Mouse (Mus musculus) hindbrain, embryonic 12.5 days (tissue): Measurements from ENCODE around the gene Fstl3. TPM values are rescaled to one million over a fixed set of nuclear protein-coding genes. Genes with fewer than 3 reads are reported as not detected.
"Not testable (repeated sequence)": the region's sequence is repeated elsewhere in the genome, so short reads cannot be mapped to it uniquely, and the experiment has no call there.

ENCODE experiments used
- ATAC-seq: fragments of 200-750 bp; cut with Nextera tagmentation; 2 replicates; pipeline ENCODE4 v1.8.0; 2017; ENCODE audit warnings: moderate TSS enrichment; ENCODE audit not compliant: low FRiP score
- H3K27ac ChIP-seq: fragments of 300-500 bp; sonication (generic); 2 replicates; pipeline ENCODE4 v1.5.1; 2016; ENCODE audit warnings: mild to moderate bottlenecking
- H3K27me3 ChIP-seq: fragments of 300-500 bp; sonication (generic); 2 replicates; pipeline ENCODE4 v1.6.1; 2016; ENCODE audit warnings: mild to moderate bottlenecking
- H3K36me3 ChIP-seq: fragments of 300-500 bp; sonication (generic); 2 replicates; pipeline ENCODE4 v1.6.1; 2016; ENCODE audit warnings: mild to moderate bottlenecking
- H3K4me1 ChIP-seq: fragments of 300-500 bp; sonication (generic); 2 replicates; pipeline ENCODE4 v1.6.1; 2016
- H3K4me2 ChIP-seq: fragments of 300-500 bp; sonication (generic); replicated peaks from 2 replicates; pipeline ENCODE4 v1.6.1; 2016; ENCODE audit warnings: mild to moderate bottlenecking
- H3K4me3 ChIP-seq: fragments of 300-500 bp; sonication (generic); 2 replicates; pipeline ENCODE4 v1.5.1; 2016; ENCODE audit warnings: mild to moderate bottlenecking
- H3K9ac ChIP-seq: fragments of 300-500 bp; sonication (generic); 2 replicates; pipeline ENCODE4 v1.6.1; 2016; ENCODE audit warnings: mild to moderate bottlenecking, moderate library complexity
- H3K9me3 ChIP-seq: fragments of 300-500 bp; sonication (generic); replicated peaks from 2 replicates; pipeline ENCODE4 v1.6.1; 2016; ENCODE audit warnings: mild to moderate bottlenecking
- WGBS: fragments of 180-500 bp; shearing (Covaris S2); methylation state at CpG from one replicate; pipeline ENCODE4 v1.1.7; 2016; 5-methylcytosine and 5-hydroxymethylcytosine counted together
- polyA plus RNA-seq: library from polyadenylated mRNA; unstranded; fragments of >200 nt; fragmentation: Nextera tagmentation; extraction: Ambion mirVana; gene quantifications from 2 replicates; pipeline ENCODE4 v1.2.1, GENCODE M21; 2016

Fstl3 gene
- polyA plus RNA-seq, 1 experiment from 2014 or later, result 2.3 TPM

DNA sequence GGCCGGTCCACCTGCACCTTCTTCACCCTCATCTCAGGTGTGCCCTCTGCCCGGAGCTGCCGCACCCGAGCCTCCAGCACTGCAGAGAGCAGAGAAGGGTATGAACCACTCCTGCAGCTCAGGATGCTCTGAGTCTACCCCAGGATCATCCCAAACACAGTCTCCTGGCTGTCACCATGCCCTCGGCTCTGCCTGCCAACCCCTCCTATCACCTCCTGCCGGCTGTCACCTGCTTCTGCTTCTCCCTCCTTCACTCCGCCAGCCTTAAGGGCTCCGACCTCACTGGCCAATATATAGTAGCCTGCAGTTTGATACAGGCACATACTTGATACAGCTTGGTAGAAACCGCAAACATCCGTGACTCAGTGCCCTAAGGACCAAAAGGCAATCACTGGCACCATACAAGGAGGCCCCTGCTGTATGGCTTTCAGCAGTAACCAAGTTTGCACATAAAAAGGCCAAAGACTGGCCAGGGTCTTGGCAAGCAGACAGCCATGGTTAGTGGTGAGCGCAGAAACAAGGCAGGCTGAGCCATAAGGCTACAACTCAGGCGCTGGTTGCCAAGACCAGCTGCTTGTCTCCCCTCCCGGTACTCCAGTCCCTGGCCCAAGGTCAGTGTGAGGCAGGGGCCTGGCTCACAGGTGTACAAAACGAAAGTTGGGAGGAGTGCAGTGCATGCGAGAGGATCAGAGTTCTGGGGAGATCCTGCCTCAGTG, 33.3 kb upstream of the Fstl3 start:
- no peaks in the 10 kb centered on the region for H3K27me3 ChIP-seq
- H3K9me3 ChIP-seq, result peaks cover 23% of the 10 kb centered on the region
- ATAC-seq, result no peak
- H3K4me2 ChIP-seq, result no peak overlapping the region
- 92% methylated on average over 15 of the region's 15 CpGs for WGBS
- no peak overlapping the region for H3K4me3 ChIP-seq
- H3K9ac ChIP-seq, result peak overlapping the region; percentile 19; the same call in 1 of the 2 replicates
- peaks cover 11% of the 10 kb centered on the region for H3K4me1 ChIP-seq
- peaks cover 57% of the 10 kb centered on the region for H3K36me3 ChIP-seq
- H3K27ac ChIP-seq, result no peak overlapping the region

DNA sequence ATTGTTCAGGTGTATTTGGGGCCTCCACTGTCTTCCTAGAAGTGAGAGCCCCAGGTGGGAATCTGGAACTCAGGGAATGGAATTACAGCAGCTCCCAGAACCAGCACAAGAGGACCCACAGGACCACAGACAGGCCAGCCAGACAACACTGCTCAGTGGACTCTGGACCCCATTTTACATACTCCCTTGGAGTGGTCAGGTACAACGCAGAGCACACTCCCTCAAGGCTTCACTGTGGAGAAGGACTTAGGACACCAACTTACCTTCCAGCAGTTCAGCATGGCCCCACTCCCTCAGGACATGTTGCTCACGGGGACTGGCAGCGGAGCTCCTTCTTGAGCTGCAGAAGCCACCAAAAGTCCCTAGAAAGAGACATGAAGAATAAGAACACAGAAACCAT, 31.7 kb upstream of the Fstl3 start:
- no peak for ATAC-seq
- Histone ChIP-seq H3K4me1 (peaks cover 11% of the 10 kb centered on the region), H3K27me3 (no peaks in the 10 kb centered on the region), H3K9ac (no peak overlapping the region), H3K4me2 (peak overlapping the region; percentile 67), H3K4me3 (no peak overlapping the region), H3K9me3 (peaks cover 7% of the 10 kb centered on the region), H3K27ac (no peak overlapping the region), H3K36me3 (peaks cover 41% of the 10 kb centered on the region)
- WGBS, result 92% methylated on average over 3 of the region's 3 CpGs

DNA sequence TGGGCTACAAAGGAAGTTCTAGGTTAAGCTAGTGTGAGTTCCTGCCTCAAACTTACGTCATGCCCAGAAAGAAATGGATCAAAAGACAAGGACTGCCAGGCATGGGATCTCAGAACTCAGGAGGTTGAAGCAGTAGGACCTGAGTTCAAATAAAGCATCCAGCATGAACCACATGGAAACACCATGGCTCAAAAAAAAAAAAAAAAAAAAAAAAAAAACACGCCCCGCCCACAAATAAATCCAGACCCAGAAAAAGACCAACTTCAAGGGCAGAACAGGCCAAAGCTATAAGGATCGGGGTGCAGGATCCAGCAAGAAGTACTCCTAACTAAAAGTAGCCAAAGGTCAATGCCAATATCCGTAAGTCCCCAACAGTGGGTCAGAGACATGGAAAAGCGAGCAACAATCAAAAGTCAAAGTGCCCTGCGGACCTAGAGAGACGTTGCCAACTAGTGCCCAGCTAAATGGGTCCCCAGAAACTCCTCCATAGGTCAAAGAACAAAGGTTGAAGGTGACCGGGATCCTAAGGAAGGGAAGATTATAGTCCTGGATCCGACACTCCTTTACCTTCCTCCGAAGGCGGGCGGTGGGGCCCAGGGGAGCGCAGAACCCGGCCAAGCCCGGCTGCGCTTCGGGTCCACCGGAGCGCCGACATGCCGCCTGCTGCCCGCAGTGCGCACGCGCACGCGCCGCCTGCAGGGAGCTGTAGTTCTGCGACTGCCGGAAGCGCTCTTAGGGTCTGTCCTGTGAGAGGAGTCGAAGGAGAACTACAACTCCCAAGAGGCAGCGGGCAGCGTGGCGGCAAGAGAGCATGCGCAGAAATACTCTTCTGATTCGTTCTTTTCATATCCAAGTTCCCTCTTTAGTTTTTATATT, 30.9 kb upstream of the Fstl3 start, which contains the start of gene Polrmt:
Gene Polrmt, minus strand, starts transcription at position 684 of the 876 bp plus-strand sequence.
- Histone ChIP-seq H3K4me2 (peak within 1 kb of the TSS; percentile 67), H3K9me3 (no peaks in the 10 kb centered on the region), H3K4me3 (peak within 1 kb of the TSS; percentile 56), H3K27ac (peak within 1 kb of the TSS; percentile 12; the same call in 1 of the 2 replicates), H3K27me3 (no peaks in the 10 kb centered on the region), H3K9ac (peak within 1 kb of the TSS; percentile 61), H3K4me1 (peaks cover 11% of the 10 kb centered on the region), H3K36me3 (peaks cover 34% of the 10 kb centered on the region)
- peak; percentile 96 for ATAC-seq
- 3% methylated on average over 38 of the region's 38 CpGs for WGBS

DNA sequence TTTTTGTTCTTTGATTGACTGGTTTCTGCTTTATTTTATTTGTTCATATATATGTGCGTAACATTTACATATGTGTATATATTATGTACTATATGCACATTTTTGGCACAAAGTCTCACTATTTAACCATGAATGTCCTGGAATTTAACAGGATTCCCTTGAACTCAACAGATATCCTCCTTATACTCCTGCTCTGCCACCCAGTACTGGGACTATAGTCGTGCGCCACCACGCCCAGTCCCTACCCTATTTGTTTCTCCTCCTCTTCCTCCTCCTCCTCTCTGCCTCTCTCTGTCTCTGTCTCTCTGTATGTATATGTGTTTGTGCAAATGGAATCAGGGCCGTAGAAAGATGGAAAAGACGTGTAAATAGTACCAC, 30.3 kb upstream of the Fstl3 start:
- 26% methylated on average over 6 of the region's 6 CpGs for WGBS
- Histone ChIP-seq H3K9ac (peak overlapping the region; percentile 39; the same call in 1 of the 2 replicates), H3K4me2 (peak overlapping the region; percentile 67), H3K36me3 (peaks cover 27% of the 10 kb centered on the region), H3K27ac (no peak overlapping the region), H3K9me3 (no peaks in the 10 kb centered on the region), H3K4me3 (peak overlapping the region; percentile 4; the same call in 1 of the 2 replicates), H3K4me1 (peaks cover 11% of the 10 kb centered on the region), H3K27me3 (no peaks in the 10 kb centered on the region)
- ATAC-seq, result peak; percentile 55

DNA sequence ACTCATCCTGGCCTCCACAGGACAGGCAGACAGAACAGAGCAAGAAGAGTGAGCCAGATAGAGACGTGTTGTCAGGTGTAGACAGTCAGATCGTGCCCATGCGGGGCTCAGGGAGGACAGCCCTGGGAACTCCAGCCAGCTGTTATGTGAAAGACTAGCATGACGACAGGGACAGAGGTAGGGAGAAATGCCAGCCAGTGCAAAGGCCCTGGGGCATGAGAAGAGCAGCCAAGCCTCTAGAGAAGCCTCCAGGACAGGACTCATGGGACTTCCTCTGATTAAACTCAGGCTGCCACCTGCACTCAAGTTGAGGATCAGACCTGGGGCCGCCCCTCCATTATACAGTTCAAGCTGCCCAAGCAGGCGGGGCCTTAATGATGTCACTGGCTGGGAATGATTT, 28.6 kb upstream of the Fstl3 start:
- H3K4me2 ChIP-seq, result no peak overlapping the region
- H3K9me3 ChIP-seq, result no peaks in the 10 kb centered on the region
- 78% methylated on average over 6 of the region's 6 CpGs for WGBS
- H3K4me1 ChIP-seq, result peaks cover 11% of the 10 kb centered on the region
- peaks cover 11% of the 10 kb centered on the region; the same call in 1 of the 2 replicates for H3K36me3 ChIP-seq
- no peak overlapping the region for H3K9ac ChIP-seq
- no peak for ATAC-seq
- no peak overlapping the region for H3K27ac ChIP-seq
- H3K4me3 ChIP-seq, result no peak overlapping the region
- H3K27me3 ChIP-seq, result no peaks in the 10 kb centered on the region

DNA sequence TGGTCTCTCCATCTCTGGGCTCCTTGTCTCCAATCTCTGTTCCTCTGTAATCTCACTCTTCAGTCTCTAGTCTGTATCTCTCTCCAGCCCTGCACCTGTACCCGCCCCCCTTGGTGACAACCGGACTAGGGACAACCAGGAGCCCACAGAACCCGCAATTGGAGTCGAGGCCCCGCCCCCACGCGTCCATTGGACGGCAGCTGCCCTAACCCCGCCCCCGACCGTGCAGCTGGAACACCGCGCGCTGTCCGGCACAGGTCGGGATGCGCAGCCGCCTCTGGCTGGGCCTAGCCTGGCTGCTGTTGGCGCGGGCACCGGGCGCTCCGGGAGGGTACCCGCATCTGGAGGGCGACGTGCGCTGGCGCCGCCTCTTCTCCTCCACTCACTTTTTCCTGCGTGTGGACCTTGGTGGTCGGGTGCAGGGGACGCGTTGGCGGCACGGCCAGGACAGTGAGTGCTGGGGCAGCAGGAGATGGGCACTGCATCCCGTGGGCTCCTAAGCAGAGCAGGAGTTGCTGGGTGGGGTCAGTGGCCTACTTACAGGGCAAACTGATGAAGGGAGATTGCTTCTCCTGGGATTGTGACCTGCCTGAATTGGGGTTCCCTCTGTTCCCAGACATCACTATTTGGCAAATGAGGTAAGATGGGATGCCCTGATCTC, 22.1 kb upstream of the Fstl3 start, which contains the start of gene Fgf22:
Gene Fgf22, plus strand, starts transcription at position 221 of the 661 bp plus-strand sequence.
- ATAC-seq, result peak; percentile 85
- peak within 1 kb of the TSS; percentile 63 for H3K4me2 ChIP-seq
- peak within 1 kb of the TSS; percentile 36 for H3K4me3 ChIP-seq
- no peaks in the 10 kb centered on the region for H3K27me3 ChIP-seq
- H3K36me3 ChIP-seq, result peaks cover 37% of the 10 kb centered on the region
- no peaks in the 10 kb centered on the region for H3K9me3 ChIP-seq
- peak within 1 kb of the TSS; percentile 44 for H3K9ac ChIP-seq
- H3K4me1 ChIP-seq, result peaks cover 7% of the 10 kb centered on the region
- under 1% methylated on average over 36 of the region's 36 CpGs for WGBS
- no peak within 1 kb of the TSS for H3K27ac ChIP-seq

DNA sequence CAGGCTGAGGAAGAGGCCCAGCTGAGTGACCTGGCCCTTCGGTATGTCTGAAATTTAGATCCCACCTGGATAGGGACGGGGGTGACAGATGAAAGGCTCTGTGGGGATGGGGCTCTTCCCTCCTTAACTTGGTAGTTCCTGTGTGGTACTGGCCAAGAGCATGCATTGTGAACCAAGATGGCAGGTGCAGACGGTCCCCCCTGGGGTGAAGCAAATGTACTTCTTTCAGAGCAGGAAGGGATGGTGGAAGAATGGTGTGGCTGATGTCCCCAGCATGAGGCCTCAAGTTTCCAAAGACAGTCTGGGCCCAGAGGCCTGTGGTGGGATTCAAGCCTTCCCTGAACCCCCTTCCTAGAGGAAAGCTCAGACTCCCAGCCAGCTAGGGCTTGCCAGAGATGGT, 21.2 kb upstream of the Fstl3 start:
- no peak overlapping the region for H3K4me2 ChIP-seq
- ATAC-seq, result no peak
- WGBS, result 64% methylated on average over 3 of the region's 3 CpGs
- H3K9me3 ChIP-seq, result no peaks in the 10 kb centered on the region
- H3K36me3 ChIP-seq, result peaks cover 45% of the 10 kb centered on the region
- no peak overlapping the region for H3K27ac ChIP-seq
- peaks cover 7% of the 10 kb centered on the region for H3K4me1 ChIP-seq
- no peaks in the 10 kb centered on the region for H3K27me3 ChIP-seq
- H3K4me3 ChIP-seq, result no peak overlapping the region
- no peak overlapping the region for H3K9ac ChIP-seq

DNA sequence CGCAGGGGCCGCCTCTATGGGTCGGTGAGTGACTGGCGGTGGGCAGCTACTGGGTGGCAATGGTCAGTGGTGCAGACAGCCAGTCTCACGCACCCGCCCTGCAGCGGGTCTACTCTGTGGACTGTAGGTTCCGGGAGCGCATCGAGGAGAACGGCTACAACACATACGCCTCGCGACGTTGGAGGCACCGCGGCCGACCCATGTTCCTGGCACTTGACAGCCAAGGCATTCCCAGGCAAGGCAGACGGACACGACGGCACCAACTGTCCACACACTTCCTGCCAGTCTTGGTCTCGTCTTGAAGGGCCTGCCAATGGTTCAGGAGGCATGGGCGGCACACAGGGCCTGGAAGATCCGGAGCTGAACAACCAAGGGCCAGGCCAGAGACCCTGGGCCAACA, 20.4 kb upstream of the Fstl3 start:
- 90% methylated on average over 24 of the region's 24 CpGs for WGBS

DNA sequence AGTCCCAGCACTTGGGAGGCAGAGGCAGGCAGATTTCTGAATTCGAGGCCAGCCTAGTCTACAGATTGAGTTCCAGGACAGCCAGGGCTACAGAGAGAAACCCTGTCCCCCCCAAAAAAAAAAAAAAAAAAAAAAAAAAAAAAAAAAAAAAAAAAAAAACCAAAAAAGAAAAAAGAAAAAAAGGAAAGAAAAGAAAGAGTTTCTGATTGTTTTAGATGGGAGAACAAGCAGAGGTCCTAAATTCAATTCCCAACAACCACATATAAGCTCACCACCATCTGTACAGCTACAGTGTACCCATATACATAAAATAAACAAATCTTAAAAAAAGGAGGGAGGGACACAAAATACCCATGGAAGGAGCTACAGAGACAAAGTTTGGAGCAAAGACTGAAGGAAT, 17.4 kb upstream of the Fstl3 start:
- peaks cover 64% of the 10 kb centered on the region for H3K36me3 ChIP-seq

More for the DNA sequence above, 20.4 kb upstream of the Fstl3 start:
- ATAC-seq, result no peak
- Histone ChIP-seq H3K9ac (no peak overlapping the region), H3K36me3 (peaks cover 53% of the 10 kb centered on the region), H3K27ac (no peak overlapping the region), H3K4me3 (no peak overlapping the region), H3K4me1 (peaks cover 7% of the 10 kb centered on the region), H3K9me3 (no peaks in the 10 kb centered on the region), H3K4me2 (no peak overlapping the region), H3K27me3 (no peaks in the 10 kb centered on the region)

DNA sequence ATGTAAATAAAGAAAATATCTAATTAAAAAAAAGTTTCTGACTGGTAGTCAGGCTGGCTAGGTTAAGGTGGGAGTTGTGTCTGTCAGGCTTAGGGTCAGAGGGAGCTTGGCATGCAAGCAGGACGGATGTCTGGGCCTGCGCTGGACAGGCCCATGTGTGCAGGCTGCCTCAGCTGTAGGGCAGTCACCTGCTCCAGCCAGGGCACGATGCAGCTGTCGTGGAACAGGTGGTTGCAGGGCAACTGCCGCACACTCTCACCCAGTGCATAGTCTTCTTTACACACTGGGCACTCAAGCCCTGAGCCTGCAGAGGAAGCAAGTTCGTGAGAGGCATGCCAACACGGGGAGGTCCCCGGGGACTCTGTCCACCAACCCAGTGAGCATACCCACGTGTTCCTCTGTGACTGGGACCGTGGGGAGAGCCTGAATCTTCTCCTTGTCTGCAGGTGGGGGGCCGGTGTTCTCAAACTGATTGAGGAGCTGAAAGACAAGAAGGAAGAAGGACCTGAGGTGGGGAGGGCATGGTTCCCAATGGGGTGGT, 16.4 kb upstream of the Fstl3 start:
- Histone ChIP-seq H3K27ac (no peak overlapping the region), H3K4me2 (no peak overlapping the region), H3K27me3 (no peaks in the 10 kb centered on the region), H3K9me3 (no peaks in the 10 kb centered on the region), H3K36me3 (peaks cover 64% of the 10 kb centered on the region), H3K4me1 (peaks cover 20% of the 10 kb centered on the region), H3K9ac (no peak overlapping the region), H3K4me3 (no peak overlapping the region)
- ATAC-seq, result no peak
- WGBS, result 96% methylated on average over 11 of the region's 11 CpGs

More for the DNA sequence above, 17.4 kb upstream of the Fstl3 start:
- not testable (repeated sequence) for H3K4me2 ChIP-seq, H3K4me3 ChIP-seq, H3K27me3 ChIP-seq, H3K9ac ChIP-seq, H3K9me3 ChIP-seq, H3K27ac ChIP-seq, ATAC-seq
- WGBS, result 100% methylated on average over 1 of the region's 1 CpGs
- H3K4me1 ChIP-seq, result peaks cover 17% of the 10 kb centered on the region

DNA sequence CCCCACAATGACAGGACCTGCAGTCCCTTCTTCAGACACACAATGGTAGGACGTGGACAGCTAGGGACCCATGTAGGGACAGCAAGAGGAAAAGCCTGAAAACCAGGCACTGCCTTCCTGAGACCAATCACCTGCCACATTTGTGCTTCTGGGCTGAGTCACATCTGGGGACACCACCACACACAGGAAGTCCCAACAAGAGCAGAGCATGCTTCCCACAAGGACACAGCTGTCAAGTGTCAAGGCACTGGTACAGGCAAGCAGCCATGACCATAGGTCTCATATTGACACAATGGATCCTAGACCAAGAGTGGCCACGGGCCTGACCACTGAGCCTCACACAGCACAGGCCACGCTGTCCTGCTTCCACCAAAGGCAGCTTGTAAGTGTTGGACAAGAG, 14.2 kb upstream of the Fstl3 start:
- no peaks in the 10 kb centered on the region for H3K27me3 ChIP-seq
- H3K4me3 ChIP-seq, result no peak overlapping the region
- no peak overlapping the region for H3K9ac ChIP-seq
- no peak overlapping the region for H3K27ac ChIP-seq
- 90% methylated on average over 3 of the region's 3 CpGs for WGBS
- H3K9me3 ChIP-seq, result no peaks in the 10 kb centered on the region
- ATAC-seq, result no peak
- H3K4me1 ChIP-seq, result peaks cover 26% of the 10 kb centered on the region
- no peak overlapping the region for H3K4me2 ChIP-seq
- H3K36me3 ChIP-seq, result peaks cover 45% of the 10 kb centered on the region

DNA sequence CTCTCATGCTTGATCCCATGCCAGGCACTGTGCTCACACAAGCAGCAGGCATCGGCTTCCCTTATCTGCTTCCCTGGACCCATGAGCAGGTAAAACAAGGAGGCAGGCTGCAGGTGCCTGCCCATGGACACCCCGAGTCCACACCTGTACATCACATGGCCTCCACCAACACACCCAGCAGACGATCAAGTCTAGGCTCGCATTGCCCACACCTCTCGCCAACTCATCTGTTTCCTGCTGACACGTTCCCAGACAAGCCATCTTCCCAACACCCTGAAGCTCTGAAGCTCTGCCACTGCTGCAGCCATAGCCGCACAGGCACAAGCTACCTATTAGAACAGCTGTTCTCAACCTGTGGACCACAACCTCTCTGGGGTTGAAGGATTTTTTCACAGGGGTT, 12.8 kb upstream of the Fstl3 start:
- no peak overlapping the region for H3K4me3 ChIP-seq
- H3K4me2 ChIP-seq, result no peak overlapping the region
- no peaks in the 10 kb centered on the region for H3K9me3 ChIP-seq
- H3K27ac ChIP-seq, result no peak overlapping the region
- WGBS, result 91% methylated on average over 7 of the region's 7 CpGs
- H3K36me3 ChIP-seq, result peaks cover 31% of the 10 kb centered on the region
- peaks cover 31% of the 10 kb centered on the region for H3K4me1 ChIP-seq
- no peak for ATAC-seq
- no peaks in the 10 kb centered on the region for H3K27me3 ChIP-seq
- H3K9ac ChIP-seq, result peak overlapping the region; percentile 4; the same call in 1 of the 2 replicates
